Mouse (Mus musculus) MEL (cell line): ENCODE results near the gene Gcnt2. TPM values are rescaled to one million over a fixed set of nuclear protein-coding genes. Genes with fewer than 3 reads are reported as not detected.

Experiments
- DNase-seq: peaks from one replicate; pipeline ENCODE4 v3.0.0; 2011; ENCODE audit warnings: low read depth, low spot score
- H3K27ac ChIP-seq: 2 replicates; pipeline ENCODE4 v1.5.1; 2012; ENCODE audit warnings: low read depth, mild to moderate bottlenecking, control low read depth, low read length, moderate library complexity; ENCODE audit not compliant: control insufficient read depth
- H3K27me3 ChIP-seq, 2 experiments: fragments of 150-350 bp in 1 of 2; sonication (generic) in 1 of 2; 2 replicates each; pipeline ENCODE4 v1.6.1; 2012; ENCODE audit warnings: low read length in 2 of 2, mild to moderate bottlenecking in 2 of 2, improper control_type of control experiment in 1 of 2, moderate library complexity in 1 of 2; ENCODE audit not compliant: insufficient read depth in 2 of 2, control insufficient read depth in 1 of 2
- H3K36me3 ChIP-seq, 2 experiments: 2 replicates each; pipeline ENCODE4 v1.6.1; 2012 to 2014; ENCODE audit warnings: low read length in 2 of 2, improper control_type of control experiment in 1 of 2, inconsistent platforms in 1 of 2, mild to moderate bottlenecking in 1 of 2; ENCODE audit not compliant: insufficient read depth in 2 of 2, control insufficient read depth in 1 of 2
- H3K4me1 ChIP-seq, 2 experiments: fragments of 150-350 bp in 1 of 2; sonication (generic) in 1 of 2; 2 replicates each; pipeline ENCODE4 v1.6.1; 2012; ENCODE audit warnings: low read length in 2 of 2, improper control_type of control experiment in 1 of 2, mild to moderate bottlenecking in 1 of 2; ENCODE audit not compliant: insufficient read depth in 2 of 2, control insufficient read depth in 1 of 2
- H3K4me3 ChIP-seq, 2 experiments: fragments of 150-350 bp in 1 of 2; sonication (generic) in 1 of 2; 2 replicates each; pipeline ENCODE4 v1.5.1; 2012; ENCODE audit warnings: low read depth in 2 of 2, low read length in 2 of 2, mild to moderate bottlenecking in 2 of 2, moderate library complexity in 2 of 2, control low read depth in 1 of 2, improper control_type of control experiment in 1 of 2; ENCODE audit not compliant: control insufficient read depth in 1 of 2, insufficient read depth in 1 of 2
- H3K79me2 ChIP-seq: 2 replicates; pipeline ENCODE4 v1.6.1; 2012; ENCODE audit warnings: mild to moderate bottlenecking, low read length, moderate library complexity; ENCODE audit not compliant: control insufficient read depth, poor library complexity, insufficient read depth
- H3K9ac ChIP-seq: 2 replicates; pipeline ENCODE4 v1.6.1; 2012; ENCODE audit warnings: low read depth, mild to moderate bottlenecking, control low read depth, low read length, moderate library complexity; ENCODE audit not compliant: control insufficient read depth, poor library complexity, severe bottlenecking
- H3K9me3 ChIP-seq: fragments of 150-350 bp; sonication (generic); replicated peaks from 2 replicates; pipeline ENCODE4 v1.6.1; 2012; ENCODE audit warnings: mild to moderate bottlenecking, low read length, improper control_type of control experiment, moderate library complexity; ENCODE audit not compliant: insufficient read depth
- BHLHE40 ChIP-seq: IDR thresholded peaks from 2 replicates; pipeline ENCODE4 v1.6.1; 2012; ENCODE audit warnings: low read depth, mild to moderate bottlenecking, inconsistent platforms, low read length, improper control_type of control experiment, borderline replicate concordance
- ELF1 ChIP-seq: IDR thresholded peaks from 2 replicates; pipeline ENCODE4 v1.6.1; 2014; ENCODE audit warnings: low read depth, mild to moderate bottlenecking, inconsistent platforms, low read length, improper control_type of control experiment, moderate library complexity
- ETS1 ChIP-seq: IDR thresholded peaks from 2 replicates; pipeline ENCODE4 v1.6.1; 2012; ENCODE audit warnings: low read depth, mild to moderate bottlenecking, inconsistent platforms, low read length, improper control_type of control experiment, moderate library complexity
- KAT2A ChIP-seq: conservative IDR thresholded peaks from 2 replicates; pipeline ENCODE4 v1.6.1; 2012; ENCODE audit warnings: low read depth, low read length, improper control_type of control experiment, inconsistent platforms
- MAX ChIP-seq: IDR thresholded peaks from 2 replicates; pipeline ENCODE4 v1.6.1; 2011; ENCODE audit warnings: low read length, improper control_type of control experiment
- MAZ ChIP-seq: IDR thresholded peaks from 2 replicates; pipeline ENCODE4 v1.6.1; 2012; ENCODE audit warnings: low read depth, mild to moderate bottlenecking, inconsistent platforms, low read length, improper control_type of control experiment
- MYC ChIP-seq: IDR thresholded peaks from 2 replicates; pipeline ENCODE4 v1.6.1; 2011; ENCODE audit warnings: low read depth, mild to moderate bottlenecking, low read length, improper control_type of control experiment, moderate library complexity
- POLR2A ChIP-seq, 2 experiments: IDR thresholded peaks; 2 replicates each; pipeline ENCODE4 v1.6.1; 2011 to 2012; ENCODE audit warnings: low read length in 2 of 2, mild to moderate bottlenecking in 2 of 2, control low read depth in 1 of 2, improper control_type of control experiment in 1 of 2, low read depth in 1 of 2, moderate library complexity in 1 of 2; ENCODE audit not compliant: control insufficient read depth in 1 of 2, insufficient read depth in 1 of 2, poor library complexity in 1 of 2
- SIN3A ChIP-seq: IDR thresholded peaks from 2 replicates; pipeline ENCODE4 v1.6.1; 2012; ENCODE audit warnings: low read length, improper control_type of control experiment, inconsistent platforms
- TBP ChIP-seq: IDR thresholded peaks from 2 replicates; pipeline ENCODE4 v1.8.0; 2011; ENCODE audit warnings: low read depth, low read length, improper control_type of control experiment
- TCF12 ChIP-seq: IDR thresholded peaks from 2 replicates; pipeline ENCODE4 v1.6.1; 2014; ENCODE audit warnings: low read depth, mild to moderate bottlenecking, inconsistent platforms, low read length, improper control_type of control experiment, moderate library complexity
- ZMIZ1 ChIP-seq: IDR thresholded peaks from 2 replicates; pipeline ENCODE4 v1.6.1; 2012; ENCODE audit warnings: low read depth, mild to moderate bottlenecking, inconsistent platforms, low read length, improper control_type of control experiment, moderate library complexity
- ZNF384 ChIP-seq: IDR thresholded peaks from 2 replicates; pipeline ENCODE4 v1.6.1; 2012; ENCODE audit warnings: low read depth, mild to moderate bottlenecking, inconsistent platforms, low read length, improper control_type of control experiment
- polyA plus RNA-seq, 2 experiments: library from polyadenylated mRNA; stranded (reverse) in 1 of 2; unstranded in 1 of 2; fragments of >175 nt in 1 of 2; fragments of >200 nt in 1 of 2; gene quantifications; 2 replicates each; pipeline versions ENCODE4 v1.2.1 to v1.2.4; 2012; ENCODE audit warnings: low replicate concordance in 2 of 2, low read depth in 1 of 2; ENCODE audit not compliant: insufficient read length in 2 of 2, insufficient read depth in 1 of 2, missing spikeins in 1 of 2
- total RNA-seq: library from RNA; depleted of rRNA; stranded (reverse); fragments of 300-350 nt; gene quantifications from 2 replicates; pipeline ENCODE4 v1.2.3, GENCODE M21; 2012

Gcnt2 gene
- total and polyA plus RNA-seq, 3 experiments, result 0.03 to 0.04 TPM; not detected in 1

DNA sequence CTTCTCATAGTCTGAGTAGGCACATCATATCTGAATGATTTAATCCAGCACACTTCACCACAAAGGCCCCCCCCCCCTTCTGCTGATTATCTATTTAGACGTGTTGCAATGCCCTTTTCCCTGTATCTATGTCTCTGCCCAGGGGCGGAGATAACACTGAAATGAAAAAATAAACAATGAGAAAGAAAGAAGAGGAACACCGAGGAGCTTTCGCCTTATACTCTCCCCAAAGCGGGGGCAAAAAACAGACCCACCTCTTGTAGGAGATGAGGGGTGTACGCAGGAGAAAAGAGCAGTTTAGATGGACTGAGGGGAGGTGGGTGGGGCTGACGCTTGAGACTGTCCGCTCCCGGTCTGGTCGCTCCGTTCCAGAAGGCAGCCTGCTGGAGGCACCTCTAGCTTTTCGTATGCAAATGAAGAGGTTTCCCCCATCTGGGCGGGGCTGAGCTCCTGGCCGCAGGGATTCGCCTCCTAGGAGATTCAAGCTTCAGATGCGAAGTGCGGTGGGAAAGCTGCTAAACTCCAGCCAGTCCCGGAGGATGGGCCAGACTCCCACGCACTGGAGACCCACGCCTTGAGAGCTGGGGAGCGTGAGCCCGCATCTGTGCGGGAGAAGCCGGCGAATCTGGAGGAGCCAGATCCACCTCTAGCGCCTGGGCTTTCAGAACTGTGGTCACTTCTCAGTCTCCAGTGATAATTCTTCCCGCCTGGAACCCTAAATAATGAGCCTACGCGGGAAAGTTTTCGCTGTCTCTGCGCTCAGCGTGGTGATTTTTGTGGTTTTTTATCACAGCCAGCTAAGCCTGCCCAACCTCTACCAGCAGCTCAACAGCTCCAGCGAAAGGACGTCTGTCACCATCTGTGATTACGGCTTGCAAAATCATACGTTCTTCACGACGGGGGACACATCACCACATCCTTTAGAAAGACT, 57.9 kb downstream of the Gcnt2 start (continued):
- TF ChIP-seq ZNF384, result peak; percentile 45; the same call in 1 of the 2 replicates
- 0 out of 4 replicates have a peak, but pooled peaks of 1 of the 2 experiments have one; percentile 14 for TF ChIP-seq POLR2A (IDR thresholded peaks at IDR 0.05; ENCODE audit: control insufficient read depth in 1 of 2, insufficient read depth in 1 of 2, low read depth in 1 of 2, low read length in 2 of 2, poor library complexity in 1 of 2)
- TF ChIP-seq KAT2A, result no peak
- TF ChIP-seq BHLHE40, result peak; percentile 52; the same call in 1 of the 2 replicates

DNA sequence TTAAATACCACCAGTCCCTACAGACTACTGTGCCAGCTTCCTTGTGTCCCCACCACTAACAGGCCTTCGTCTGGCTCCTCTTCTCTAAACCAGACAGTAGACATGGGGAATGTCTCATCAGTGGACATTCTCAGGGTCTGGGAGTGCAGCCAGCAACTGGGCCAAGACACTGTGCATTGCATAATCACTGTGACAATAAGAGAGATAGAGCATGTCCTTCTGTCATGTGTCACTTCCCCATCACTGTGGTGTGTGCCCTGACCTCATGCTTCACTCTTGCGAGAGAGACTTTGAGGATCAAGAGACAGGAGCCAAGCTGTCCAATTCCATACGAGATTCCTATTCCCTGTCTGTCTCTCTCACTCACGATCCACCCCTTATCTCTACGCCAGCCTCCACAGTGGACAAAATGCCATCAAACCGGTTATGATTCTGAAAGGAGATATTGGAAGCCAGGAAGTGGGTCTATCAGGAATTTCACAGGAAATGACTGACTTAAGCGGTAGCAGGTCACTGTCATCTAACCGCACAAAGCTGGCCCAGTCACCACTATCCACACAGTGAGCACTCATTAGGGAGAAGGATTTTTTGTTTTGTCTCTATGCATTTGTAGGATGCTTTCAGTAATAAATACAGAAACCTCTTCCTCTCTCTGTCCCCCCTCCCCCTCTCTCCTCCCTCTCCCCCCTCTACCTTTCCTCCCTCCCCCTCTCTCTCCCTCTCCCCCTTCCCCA, 61.9 kb downstream of the Gcnt2 start:
- Histone ChIP-seq H3K4me1 (peaks cover 5 to 24% of the 10 kb centered on the region in 2 experiments; a peak in 3 of 4 replicates), H3K36me3 (peaks cover 0 to 16% of the 10 kb centered on the region in 2 experiments; a peak in 2 of 4 replicates), H3K79me2 (no peaks in the 10 kb centered on the region), H3K27ac (no peak overlapping the region), H3K4me3 (no peak overlapping the region), H3K9ac (no peak overlapping the region), H3K9me3 (no peaks in the 10 kb centered on the region), H3K27me3 (peaks cover 0 to 2% of the 10 kb centered on the region in 2 experiments; a peak in 2 of 4 replicates)
- peak; percentile 39 for DNase-seq
- TF ChIP-seq ELF1 (no peak), MAX (peak; percentile 60; the same call in 1 of the 2 replicates), TCF12 (no peak), MAZ (no peak)

DNA sequence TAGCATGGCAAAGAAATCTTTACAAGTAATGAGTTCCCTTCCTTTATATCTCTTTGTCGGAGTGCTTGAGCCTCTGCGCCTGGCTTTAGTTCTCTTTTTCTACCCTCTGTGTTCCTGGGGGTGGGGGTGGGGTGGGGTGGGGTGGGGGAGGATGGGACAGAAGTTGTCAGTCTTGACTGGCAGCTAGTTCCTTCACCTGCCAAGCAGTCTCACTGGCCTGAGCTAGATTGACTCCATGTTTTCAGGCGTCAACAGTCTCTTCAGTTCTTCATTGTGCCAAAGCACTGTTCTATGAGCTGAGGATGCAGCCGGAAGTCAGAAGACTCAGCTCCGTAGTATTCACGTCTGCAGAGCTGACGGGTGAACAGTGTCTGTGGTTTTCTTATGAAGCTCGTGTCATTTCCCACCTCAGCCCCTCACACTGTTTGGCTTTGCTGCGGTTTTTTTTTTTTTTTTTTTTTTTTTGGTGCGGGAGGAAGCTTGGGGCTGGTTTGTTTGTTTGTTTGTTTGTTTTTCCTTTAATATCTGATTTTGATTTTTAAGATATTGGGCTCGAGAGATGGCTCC, 62.8 kb downstream of the Gcnt2 start:
- Histone ChIP-seq H3K27ac (no peak overlapping the region; the same call in 1 of the 2 replicates), H3K79me2 (no peaks in the 10 kb centered on the region), H3K36me3 (peaks cover 0 to 12% of the 10 kb centered on the region in 2 experiments; a peak in 2 of 4 replicates), H3K4me1 (peaks cover 2 to 18% of the 10 kb centered on the region in 2 experiments; a peak in 3 of 4 replicates), H3K9me3 (no peaks in the 10 kb centered on the region), H3K9ac (peak overlapping the region; percentile 40; the same call in 1 of the 2 replicates), H3K4me3 (peak overlapping the region; percentile 1 to 26; a peak in 1 of 4 replicates)
- DNase-seq, result peak; percentile 68
- TF ChIP-seq ETS1 (peak; percentile 17; the same call in 1 of the 2 replicates), MYC (no peak), MAX (0 out of 2 replicates have a peak, but pooled peaks have one; percentile 22), ZMIZ1 (no peak), ZNF384 (peak; percentile 71), SIN3A (peak; percentile 39; the same call in 1 of the 2 replicates), TBP (0 out of 2 replicates have a peak, but pooled peaks have one; percentile 12)
- TF ChIP-seq, all 39 proteins: peak for 5
- H3K27me3 ChIP-seq, result peaks cover 0 to 5% of the 10 kb centered on the region in 2 experiments; a peak in 2 of 4 replicates
